Mouse (Mus musculus) neural tube, embryonic 13.5 days (tissue): ENCODE data around the gene Mrap2. TPM values are rescaled to one million over a fixed set of nuclear protein-coding genes. Genes with fewer than 3 reads are reported as not detected.

ENCODE experiments used
- ATAC-seq: fragments of 200-750 bp; cut with Nextera tagmentation; 2 replicates; pipeline ENCODE4 v1.8.0; 2017; ENCODE audit warnings: low read depth, mild to moderate bottlenecking, moderate TSS enrichment, moderate library complexity
- H3K27ac ChIP-seq: fragments of 300-500 bp; sonication (generic); replicated peaks from 2 replicates; pipeline ENCODE4 v1.5.1; 2015; ENCODE audit warnings: moderate library complexity, mild to moderate bottlenecking, inconsistent platforms
- H3K27me3 ChIP-seq: fragments of 300-500 bp; sonication (generic); 2 replicates; pipeline ENCODE4 v1.6.1; 2015; ENCODE audit warnings: mild to moderate bottlenecking, inconsistent platforms
- H3K36me3 ChIP-seq: fragments of 300-500 bp; sonication (generic); 2 replicates; pipeline ENCODE4 v1.6.1; 2015; ENCODE audit warnings: mild to moderate bottlenecking, inconsistent platforms
- H3K4me1 ChIP-seq: fragments of 300-500 bp; sonication (generic); replicated peaks from 2 replicates; pipeline ENCODE4 v1.6.1; 2015; ENCODE audit warnings: inconsistent platforms
- H3K4me2 ChIP-seq: fragments of 300-500 bp; sonication (generic); 2 replicates; pipeline ENCODE4 v1.6.1; 2015; ENCODE audit warnings: inconsistent platforms, mild to moderate bottlenecking, moderate library complexity
- H3K4me3 ChIP-seq: fragments of 300-500 bp; sonication (generic); 2 replicates; pipeline ENCODE4 v1.5.1; 2015; ENCODE audit warnings: mild to moderate bottlenecking, inconsistent platforms
- H3K9ac ChIP-seq: fragments of 300-500 bp; sonication (generic); 2 replicates; pipeline ENCODE4 v1.6.1; 2015; ENCODE audit warnings: moderate library complexity, mild to moderate bottlenecking, inconsistent platforms
- H3K9me3 ChIP-seq: fragments of 300-500 bp; sonication (generic); 2 replicates; pipeline ENCODE4 v1.6.1; 2016; ENCODE audit warnings: inconsistent platforms
- WGBS: fragments of 180-500 bp; shearing (Covaris S2); methylation state at CpG from one replicate; pipeline ENCODE4 v1.1.7; 2015; 5-methylcytosine and 5-hydroxymethylcytosine counted together
- polyA plus RNA-seq: library from polyadenylated mRNA; unstranded; fragments of >200 nt; fragmentation: Nextera tagmentation; extraction: Ambion mirVana; gene quantifications from 2 replicates; pipeline ENCODE4 v1.2.1, GENCODE M21; 2015

The Mrap2 gene
- polyA plus RNA-seq, 1 experiment from 2014 or later = 0.47 TPM

DNA sequence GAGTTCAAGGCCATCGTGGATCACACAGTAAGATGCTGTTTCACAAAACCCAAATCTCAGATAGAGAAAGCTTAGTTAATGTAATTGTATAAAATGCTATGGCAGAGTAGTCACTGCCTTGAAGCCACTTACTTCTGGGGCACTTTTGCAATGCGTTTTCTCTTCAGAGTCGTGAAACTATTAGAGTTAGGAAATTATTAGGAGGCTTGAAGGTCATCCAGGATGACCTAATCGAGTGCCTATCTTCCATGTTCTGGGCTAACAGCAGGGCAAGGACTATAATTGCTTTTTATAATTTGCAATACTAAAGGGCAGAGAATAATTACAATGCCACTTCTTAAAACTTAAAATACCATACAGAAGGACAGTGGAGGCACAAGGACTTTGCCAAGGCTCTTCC lies 43.2 kb downstream of the Mrap2 start:
- H3K4me1 ChIP-seq = no peaks in the 10 kb centered on the region
- peaks cover 29% of the 10 kb centered on the region for H3K36me3 ChIP-seq
- H3K9ac ChIP-seq = no peak overlapping the region
- H3K27me3 ChIP-seq = no peaks in the 10 kb centered on the region
- H3K4me3 ChIP-seq = no peak overlapping the region
- ATAC-seq = no peak
- H3K9me3 ChIP-seq = peaks cover 14% of the 10 kb centered on the region
- H3K4me2 ChIP-seq = no peak overlapping the region
- H3K27ac ChIP-seq = no peak overlapping the region
- 94% methylated on average over 4 of the region's 4 CpGs for WGBS

GRCm38 (mm10) chr9:87193721-87194120 lies 49.6 kb downstream of the Mrap2 start:
- Histone ChIP-seq H3K4me2 (no peak overlapping the region), H3K27ac (no peak overlapping the region), H3K4me1 (no peaks in the 10 kb centered on the region), H3K36me3 (peaks cover 69% of the 10 kb centered on the region), H3K9ac (no peak overlapping the region), H3K9me3 (peaks cover 15% of the 10 kb centered on the region), H3K27me3 (no peaks in the 10 kb centered on the region), H3K4me3 (no peak overlapping the region)
- ATAC-seq = no peak
- 79% methylated on average over 1 of the region's 1 CpGs for WGBS

GRCm38 (mm10) chr9:87197277-87197676 lies 53.2 kb downstream of the Mrap2 start:
- H3K27ac ChIP-seq = no peak overlapping the region
- ATAC-seq = no peak
- peaks cover 67% of the 10 kb centered on the region for H3K36me3 ChIP-seq
- peaks cover 2% of the 10 kb centered on the region; the same call in 1 of the 2 replicates for H3K9me3 ChIP-seq
- H3K9ac ChIP-seq = no peak overlapping the region
- WGBS = 91% methylated on average over 3 of the region's 3 CpGs
- no peaks in the 10 kb centered on the region for H3K4me1 ChIP-seq
- no peak overlapping the region for H3K4me2 ChIP-seq
- H3K27me3 ChIP-seq = no peaks in the 10 kb centered on the region
- H3K4me3 ChIP-seq = no peak overlapping the region

GRCm38 (mm10) chr9:87198036-87198435 lies 53.9 kb downstream of the Mrap2 start:
- WGBS = 92% methylated on average over 6 of the region's 6 CpGs
- Histone ChIP-seq H3K9me3 (no peaks in the 10 kb centered on the region), H3K4me2 (no peak overlapping the region), H3K27me3 (no peaks in the 10 kb centered on the region), H3K4me3 (no peak overlapping the region), H3K27ac (no peak overlapping the region), H3K36me3 (peaks cover 67% of the 10 kb centered on the region), H3K9ac (no peak overlapping the region), H3K4me1 (no peaks in the 10 kb centered on the region)
- no peak for ATAC-seq

- Histone ChIP-seq H3K4me1 (no peaks in the 10 kb centered on the region), H3K27ac (no peak overlapping the region), H3K9me3 (no peaks in the 10 kb centered on the region), H3K27me3 (no peaks in the 10 kb centered on the region), H3K4me2 (no peak overlapping the region), H3K9ac (no peak overlapping the region), H3K4me3 (no peak overlapping the region), H3K36me3 (peaks cover 77% of the 10 kb centered on the region)
- WGBS = 88% methylated on average over 5 of the region's 5 CpGs
- ATAC-seq = no peak
These were observed 56.3 kb downstream of the Mrap2 start for GRCm38 (mm10) chr9:87200426-87200825.

DNA sequence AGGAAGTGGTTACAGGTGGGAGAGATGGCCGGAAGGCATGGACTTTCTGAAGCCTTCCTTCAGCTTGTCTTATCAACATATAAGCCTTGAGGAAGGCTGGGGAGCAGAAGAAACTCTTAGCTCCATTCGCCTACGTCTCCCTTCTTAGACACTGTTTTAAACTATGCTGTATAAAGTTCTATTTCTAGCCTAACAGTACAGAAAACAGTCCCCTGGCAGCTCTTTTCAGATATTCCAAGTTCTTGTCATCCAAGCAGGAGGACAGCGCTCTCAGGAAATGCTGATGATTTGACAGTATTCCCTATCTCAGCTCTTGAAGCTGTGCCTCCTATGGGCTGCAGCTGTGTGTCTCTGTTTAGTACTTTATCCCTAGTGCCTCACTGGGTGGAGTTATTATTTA lies 56.8 kb downstream of the Mrap2 start:
- 96% methylated on average over 4 of the region's 4 CpGs for WGBS

GRCm38 (mm10) chr9:87202431-87202830 lies 58.3 kb downstream of the Mrap2 start:
- Histone ChIP-seq H3K4me2 (no peak overlapping the region), H3K4me3 (no peak overlapping the region), H3K36me3 (peaks cover 80% of the 10 kb centered on the region), H3K27ac (no peak overlapping the region), H3K9me3 (no peaks in the 10 kb centered on the region), H3K4me1 (no peaks in the 10 kb centered on the region), H3K27me3 (no peaks in the 10 kb centered on the region), H3K9ac (no peak overlapping the region)
- 94% methylated on average over 6 of the region's 6 CpGs for WGBS
- no peak for ATAC-seq

More for the DNA sequence above, 56.8 kb downstream of the Mrap2 start:
- no peaks in the 10 kb centered on the region for H3K27me3 ChIP-seq
- no peaks in the 10 kb centered on the region for H3K9me3 ChIP-seq
- no peak overlapping the region for H3K9ac ChIP-seq
- no peak overlapping the region for H3K27ac ChIP-seq
- peaks cover 78% of the 10 kb centered on the region for H3K36me3 ChIP-seq
- no peak overlapping the region for H3K4me2 ChIP-seq
- H3K4me3 ChIP-seq = no peak overlapping the region
- ATAC-seq = no peak
- no peaks in the 10 kb centered on the region for H3K4me1 ChIP-seq

GRCm38 (mm10) chr9:87210830-87211339 lies 66.8 kb downstream of the Mrap2 start:
- Histone ChIP-seq H3K9me3 (no peaks in the 10 kb centered on the region), H3K4me3 (no peak overlapping the region), H3K4me1 (no peaks in the 10 kb centered on the region), H3K9ac (no peak overlapping the region), H3K36me3 (peaks cover 76% of the 10 kb centered on the region), H3K27ac (no peak overlapping the region), H3K4me2 (no peak overlapping the region), H3K27me3 (no peaks in the 10 kb centered on the region)
- ATAC-seq = no peak
- WGBS = 93% methylated on average over 9 of the region's 9 CpGs

DNA sequence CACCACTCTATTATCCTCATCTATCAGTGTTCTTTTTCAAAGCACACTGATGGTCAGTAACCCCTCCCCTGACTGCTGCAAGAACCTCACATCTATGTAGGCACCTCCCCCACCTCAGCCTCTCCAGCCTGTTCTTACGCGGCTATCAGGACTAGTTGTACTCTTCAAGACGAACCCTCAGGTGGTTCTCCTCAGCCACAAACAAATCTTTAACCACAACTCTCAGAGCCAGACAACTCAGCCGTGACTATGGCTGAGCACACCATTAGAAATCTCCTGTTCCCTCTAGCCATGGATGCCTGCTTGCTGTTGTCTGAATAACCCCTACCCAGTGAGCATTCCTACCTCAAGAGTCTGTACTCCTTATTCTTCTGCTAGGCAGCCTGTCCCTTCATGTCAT lies 69.1 kb downstream of the Mrap2 start:
- Histone ChIP-seq H3K4me3 (no peak overlapping the region), H3K27ac (no peak overlapping the region), H3K9me3 (no peaks in the 10 kb centered on the region), H3K4me1 (no peaks in the 10 kb centered on the region), H3K9ac (no peak overlapping the region), H3K36me3 (peaks cover 69% of the 10 kb centered on the region), H3K27me3 (no peaks in the 10 kb centered on the region), H3K4me2 (no peak overlapping the region)
- whole genome bisulfite sequencing = 88% methylated on average over 4 of the region's 4 CpGs
- ATAC-seq = no peak

Other genes with a start within 250 kb of the Mrap2 start
- gene Ripply2, start 128.8 kb upstream of the Mrap2 start, polyA plus RNA-seq = 6.0 and 6.1 TPM in 2 replicates
- 93.5 and 94.9 TPM in 2 replicates for gene Cyb5r4, start 122.3 kb upstream of the Mrap2 start, polyA plus RNA-seq
- gene Cep162, start 111.2 kb downstream of the Mrap2 start, polyA plus RNA-seq = 6.5 and 6.9 TPM in 2 replicates